Mouse (Mus musculus) bone marrow, adult 2 months (tissue): Measurements from ENCODE around the gene Sirt3. TPM values are rescaled to one million over a fixed set of nuclear protein-coding genes. Genes with fewer than 3 reads are reported as not detected.

ENCODE experiments used
- H3K27ac ChIP-seq: fragments of 200-500 bp; 2 replicates; pipeline ENCODE4 v1.5.1; 2012; ENCODE audit warnings: low read depth, mild to moderate bottlenecking, control low read depth, inconsistent platforms, low read length; ENCODE audit not compliant: control insufficient read depth, poor library complexity, insufficient read depth
- H3K4me1 ChIP-seq: fragments of 200-500 bp; 2 replicates; pipeline ENCODE4 v1.6.1; 2011; ENCODE audit warnings: low read length; ENCODE audit not compliant: control insufficient read depth, insufficient read depth
- H3K4me3 ChIP-seq: fragments of 200-500 bp; replicated peaks from 2 replicates; pipeline ENCODE3; 2011; ENCODE audit warnings: mild to moderate bottlenecking, low read depth, low read length, control low read depth; ENCODE audit not compliant: control insufficient read depth
- CTCF ChIP-seq: fragments of 200-500 bp; IDR thresholded peaks from 2 replicates; pipeline ENCODE4 v1.5.1; 2011; ENCODE audit warnings: low read length, control low read depth; ENCODE audit not compliant: control insufficient read depth, insufficient read depth
- POLR2A ChIP-seq: fragments of 200-500 bp; IDR thresholded peaks from 2 replicates; pipeline ENCODE4 v1.6.1; 2011; ENCODE audit warnings: low read depth, mild to moderate bottlenecking, control low read depth, low read length, borderline replicate concordance; ENCODE audit not compliant: control insufficient read depth
- WGBS: fragments of 180-500 bp; shearing (Covaris S2); methylation state at CpG from one replicate; pipeline ENCODE4 v1.1.7; 2018; 5-methylcytosine and 5-hydroxymethylcytosine counted together
- polyA plus RNA-seq: library from polyadenylated mRNA; stranded (reverse); fragments of >200 nt; gene quantifications from 2 replicates; pipeline ENCODE4 v1.2.4, GENCODE M21; 2011; ENCODE audit warnings: low replicate concordance; ENCODE audit not compliant: missing spikeins, insufficient read depth, insufficient read length

Sirt3 gene
- polyA plus RNA-seq, 1 experiment: 27.0 TPM

- 80% methylated on average over 8 of the region's 8 CpGs for WGBS
- TF ChIP-seq POLR2A (no peak), CTCF (no peak)
- H3K27ac ChIP-seq: no peak overlapping the region
- H3K4me3 ChIP-seq: no peak overlapping the region
- no peaks in the 10 kb centered on the region for H3K4me1 ChIP-seq
Measured at GRCm38 (mm10) chr7:140914031-140914690, 32.1 kb upstream of the Sirt3 start.

DNA sequence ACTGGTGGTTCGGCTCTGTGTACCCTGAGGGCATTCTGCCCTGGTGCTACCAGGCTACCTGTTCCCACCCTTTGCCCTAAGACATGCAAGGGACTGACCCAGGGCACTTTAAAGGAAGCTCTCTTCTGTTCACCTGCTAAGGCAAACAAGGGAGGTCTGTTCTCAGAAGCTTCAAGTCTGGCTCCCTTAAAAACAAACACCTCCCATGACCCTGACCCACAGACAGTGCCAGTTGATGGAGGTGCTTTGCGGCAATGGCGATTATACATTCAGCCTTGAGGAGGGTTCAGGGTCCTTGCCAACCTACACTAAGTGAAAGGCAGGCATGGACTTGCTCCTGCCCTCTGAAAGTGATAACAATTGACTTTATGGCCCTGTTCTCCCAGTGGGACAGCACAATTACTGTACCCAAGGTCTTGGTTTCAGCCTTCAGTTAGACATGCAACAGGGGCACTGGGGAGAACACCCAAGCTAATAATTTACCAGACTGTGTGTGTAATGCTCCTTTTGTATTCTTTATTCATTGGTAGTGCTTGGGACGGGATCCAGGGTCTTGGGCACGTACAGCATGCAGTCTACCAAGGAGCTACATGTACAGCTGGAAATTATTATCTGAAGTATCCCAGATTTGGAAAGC is 30.9 kb upstream of the Sirt3 start:
- TF ChIP-seq POLR2A (no peak), CTCF (no peak)
- H3K4me1 ChIP-seq: no peaks in the 10 kb centered on the region
- no peak overlapping the region for H3K27ac ChIP-seq
- WGBS: 87% methylated on average over 5 of the region's 5 CpGs
- no peak overlapping the region for H3K4me3 ChIP-seq

DNA sequence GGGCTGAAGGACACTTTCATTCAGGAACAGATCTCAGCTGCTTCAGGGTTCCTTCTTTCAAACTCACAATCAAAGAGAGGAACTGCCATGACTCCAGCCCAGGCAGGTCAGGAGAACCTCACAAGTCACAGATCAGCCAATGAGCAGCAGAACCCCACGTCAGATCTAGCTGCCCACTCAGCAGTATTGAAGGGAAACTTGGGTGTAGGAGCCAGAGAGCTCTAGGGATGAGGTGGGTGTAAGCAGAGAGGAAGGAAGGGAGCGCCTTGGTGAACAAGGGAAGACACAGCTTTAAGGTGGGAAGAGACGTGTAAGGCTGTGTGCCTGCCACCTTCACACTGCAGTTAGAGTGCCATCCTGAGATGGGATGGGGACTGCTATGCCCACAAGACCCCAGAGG is 30.2 kb upstream of the Sirt3 start:
- Histone ChIP-seq H3K4me3 (no peak overlapping the region), H3K27ac (no peak overlapping the region), H3K4me1 (no peaks in the 10 kb centered on the region)
- 54% methylated on average over 3 of the region's 3 CpGs for whole genome bisulfite sequencing
- TF ChIP-seq POLR2A (no peak), CTCF (no peak)

GRCm38 (mm10) chr7:140908634-140909107 is 26.6 kb upstream of the Sirt3 start:
- Histone ChIP-seq H3K4me3 (peak overlapping the region; percentile 0), H3K27ac (no peak overlapping the region), H3K4me1 (no peaks in the 10 kb centered on the region)
- TF ChIP-seq POLR2A: no peak
- TF ChIP-seq CTCF: peak; percentile 89
- WGBS: 3% methylated on average over 19 of the region's 19 CpGs

GRCm38 (mm10) chr7:140908181-140908580 is 26.1 kb upstream of the Sirt3 start:
- no peak overlapping the region for H3K27ac ChIP-seq
- no peak overlapping the region for H3K4me3 ChIP-seq
- WGBS: 44% methylated on average over 7 of the region's 7 CpGs
- TF ChIP-seq POLR2A (no peak), CTCF (no peak)
- H3K4me1 ChIP-seq: no peaks in the 10 kb centered on the region

DNA sequence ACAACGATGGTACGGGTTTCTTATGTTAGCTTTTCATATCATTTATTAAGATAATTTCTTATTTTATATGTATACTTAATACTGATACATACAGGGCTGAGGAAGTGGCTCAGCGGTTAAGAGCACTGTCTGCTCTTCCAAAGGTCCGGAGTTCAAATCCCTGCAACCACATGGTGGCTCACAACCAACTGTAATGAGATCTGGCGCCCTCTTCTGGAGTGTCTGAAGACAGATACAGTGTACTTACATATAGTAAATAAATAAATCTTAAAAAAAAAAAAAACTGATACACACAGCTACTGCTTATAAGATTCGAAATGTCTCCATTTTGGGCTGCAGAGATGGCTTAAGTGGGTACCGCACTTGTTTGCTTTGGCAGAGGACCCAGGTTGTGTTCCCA is 25.6 kb upstream of the Sirt3 start:
- H3K4me3 ChIP-seq: no peak overlapping the region
- 85% methylated on average over 7 of the region's 7 CpGs for WGBS
- H3K27ac ChIP-seq: no peak overlapping the region
- H3K4me1 ChIP-seq: no peaks in the 10 kb centered on the region
- TF ChIP-seq POLR2A: no peak
- 0 out of 2 replicates have a peak, but pooled peaks have one; percentile 4 for TF ChIP-seq CTCF

DNA sequence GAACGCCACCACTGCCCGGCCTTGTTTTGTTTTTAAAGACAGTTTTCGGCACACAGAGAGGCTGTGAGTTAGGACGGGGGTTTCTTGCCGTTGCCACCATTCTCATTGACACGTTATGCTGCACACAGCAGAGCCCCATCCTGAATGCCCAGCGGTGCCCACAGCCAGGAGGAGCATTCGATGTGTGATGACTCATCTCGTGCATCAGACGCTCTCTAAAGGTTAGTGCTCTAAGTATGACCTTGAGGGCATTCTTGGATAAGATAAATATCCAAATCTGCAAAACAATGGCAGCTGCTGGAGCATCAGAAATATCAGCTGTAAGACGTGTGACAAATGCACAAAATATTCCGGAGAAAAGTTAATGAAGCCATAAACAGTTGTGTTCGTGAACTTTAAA is 25.0 kb upstream of the Sirt3 start:
- Histone ChIP-seq H3K4me3 (no peak overlapping the region), H3K4me1 (no peaks in the 10 kb centered on the region), H3K27ac (no peak overlapping the region)
- TF ChIP-seq CTCF: no peak
- TF ChIP-seq POLR2A: no peak
- 82% methylated on average over 13 of the region's 13 CpGs for WGBS

DNA sequence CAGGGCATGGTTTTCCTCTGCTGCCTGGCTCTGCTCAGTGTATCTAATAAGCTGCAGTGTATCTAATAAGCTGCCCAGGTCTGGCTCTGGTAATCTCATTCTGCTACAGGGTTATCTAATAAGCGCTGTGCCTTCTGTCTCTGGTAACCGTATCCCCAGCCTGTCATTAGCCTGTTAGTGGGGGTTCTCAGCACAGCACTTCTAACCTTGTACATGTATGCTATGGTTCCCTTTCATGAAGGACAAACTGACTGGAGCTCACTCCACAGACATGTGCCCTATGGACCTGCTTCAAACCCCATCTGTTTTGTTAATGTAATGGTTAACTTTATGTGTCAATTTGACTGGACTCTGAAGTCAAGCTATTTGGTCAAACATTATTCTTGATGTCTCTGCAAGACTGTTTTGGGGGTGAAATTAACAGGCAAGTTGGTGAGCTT is 23.6 kb upstream of the Sirt3 start:
- WGBS: 62% methylated on average over 2 of the region's 2 CpGs
- no peak overlapping the region for H3K4me3 ChIP-seq
- no peak overlapping the region for H3K27ac ChIP-seq
- H3K4me1 ChIP-seq: no peaks in the 10 kb centered on the region
- TF ChIP-seq POLR2A (no peak), CTCF (no peak)
